Mouse (Mus musculus): ENCODE data around the gene Gm10721. TPM values are rescaled to one million over a fixed set of nuclear protein-coding genes. Genes with fewer than 3 reads are reported as not detected.
"Not testable (repeated sequence)": the region's sequence is repeated elsewhere in the genome, so short reads cannot be mapped to it uniquely, and the experiment has no call there.

Gene Gm10721
- not detected for total RNA-seq (2021)

DNA sequence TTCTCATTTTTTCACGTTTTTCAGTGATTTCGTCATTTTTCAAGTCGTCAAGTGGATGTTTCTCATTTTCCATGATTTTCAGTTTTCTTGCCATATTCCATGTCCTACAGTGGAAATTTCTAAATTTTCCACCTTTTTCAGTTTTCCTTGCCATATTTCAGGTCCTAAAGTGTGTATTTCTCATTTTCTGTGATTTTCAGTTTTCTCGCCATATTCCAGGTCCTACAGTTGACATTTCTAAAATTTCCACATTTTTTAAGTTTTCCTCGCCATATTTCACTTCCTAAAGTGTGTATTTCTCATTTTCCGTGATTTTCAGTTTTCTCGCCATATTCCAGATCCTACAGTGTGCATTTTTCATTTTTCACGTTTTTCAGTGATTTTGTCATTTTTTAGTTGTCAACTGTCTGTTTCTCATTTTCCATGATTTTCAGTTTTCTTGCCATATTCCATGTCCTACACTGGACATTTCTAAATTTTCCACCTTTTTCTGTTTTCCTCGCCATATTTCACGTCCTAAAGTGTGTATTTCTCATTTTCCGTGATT is at the start of gene Gm10721:
Gene Gm10721 (plus strand): TSS at position 408 of the 547 bp plus-strand sequence.
- DNase-seq; intact Hi-C loops (cut with DNase I): not testable (repeated sequence)

DNA sequence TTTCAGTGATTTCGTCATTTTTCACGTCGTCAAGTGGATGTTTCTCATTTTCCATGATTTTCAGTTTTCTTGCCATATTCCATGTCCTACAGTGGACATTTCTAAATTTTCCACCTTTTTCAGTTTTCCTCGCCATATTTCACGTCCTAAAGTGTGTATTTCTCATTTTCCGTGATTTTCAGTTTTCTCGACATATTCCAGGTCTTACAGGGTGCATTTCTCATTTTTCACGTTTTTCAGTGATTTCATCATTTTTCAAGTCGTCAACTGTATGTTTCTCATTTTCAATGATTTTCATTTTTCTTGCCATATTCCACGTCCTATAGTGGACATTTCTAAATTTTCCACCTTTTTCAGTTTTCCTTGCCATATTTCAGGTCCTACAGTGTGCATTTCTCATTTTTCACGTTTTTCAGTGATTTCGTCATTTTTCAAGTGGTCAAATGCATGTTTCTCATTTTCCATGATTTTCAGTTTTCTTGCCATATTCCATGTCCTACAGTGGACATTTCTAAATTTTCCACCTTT is 12.4 kb upstream of the Gm10721 start, which contains the start of gene Gm10722:
Gene Gm10722 (plus strand): TSS at position 478 of the 528 bp plus-strand sequence.
- peak; percentile 22 to 31 for DNase-seq
- intact Hi-C loops (cut with DNase I) = not testable (repeated sequence)

DNA sequence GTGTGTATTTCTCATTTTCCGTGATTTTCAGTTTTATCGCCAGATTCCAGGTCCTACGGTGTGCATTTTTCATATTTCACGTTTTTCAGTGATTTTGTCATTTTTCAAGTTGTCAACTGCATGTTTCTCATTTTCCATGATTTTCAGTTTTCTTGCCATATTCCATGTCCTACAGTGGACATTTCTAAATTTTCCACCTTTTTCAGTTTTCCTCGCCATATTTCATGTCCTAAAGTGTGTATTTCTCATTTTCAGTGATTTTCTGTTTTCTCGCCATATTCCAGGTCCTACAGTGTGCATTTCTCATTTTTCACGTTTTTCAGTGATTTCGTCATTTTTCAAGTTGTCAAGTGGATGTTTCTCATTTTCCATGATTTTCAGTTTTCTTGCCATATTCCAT is 11.9 kb upstream of the Gm10721 start:
- intact Hi-C loops (cut with DNase I) = not testable (repeated sequence)
- peak; percentile 21 to 41 for DNase-seq

DNA sequence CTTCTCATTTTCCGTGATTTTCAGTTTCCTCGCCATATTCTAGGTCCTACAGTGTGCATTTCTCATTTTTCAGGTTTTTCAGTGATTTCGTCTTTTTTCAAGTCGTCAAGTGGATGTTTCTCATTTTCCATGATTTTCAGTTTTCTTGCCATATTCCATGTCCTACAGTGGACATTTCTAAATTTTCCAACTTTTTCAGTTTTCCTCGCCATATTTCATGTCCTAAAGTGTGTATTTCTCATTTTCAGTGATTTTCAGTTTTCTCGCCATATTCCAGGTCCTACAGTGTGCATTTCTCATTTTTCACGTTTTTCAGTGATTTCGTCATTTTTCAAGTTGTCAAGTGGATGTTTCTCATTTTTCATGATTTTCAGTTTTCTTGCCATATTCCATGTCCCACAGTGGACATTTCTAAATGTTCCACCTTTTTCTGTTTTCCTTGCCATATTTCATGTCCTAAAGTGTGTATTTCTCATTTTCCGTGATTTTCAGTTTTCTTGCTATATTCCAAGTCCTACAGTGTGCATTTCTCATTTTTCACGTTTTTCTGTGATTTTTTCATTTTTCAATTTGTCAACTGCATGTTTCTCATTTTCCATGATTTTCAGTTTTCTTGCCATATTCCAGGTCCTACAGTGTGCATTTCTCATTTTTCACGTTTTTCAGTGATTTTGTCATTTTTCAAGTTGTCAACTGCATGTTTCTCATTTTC is 10.8 kb upstream of the Gm10721 start:
- intact Hi-C loops (cut with DNase I) = not testable (repeated sequence)
- DNase-seq = peak; percentile 98 to 100

DNA sequence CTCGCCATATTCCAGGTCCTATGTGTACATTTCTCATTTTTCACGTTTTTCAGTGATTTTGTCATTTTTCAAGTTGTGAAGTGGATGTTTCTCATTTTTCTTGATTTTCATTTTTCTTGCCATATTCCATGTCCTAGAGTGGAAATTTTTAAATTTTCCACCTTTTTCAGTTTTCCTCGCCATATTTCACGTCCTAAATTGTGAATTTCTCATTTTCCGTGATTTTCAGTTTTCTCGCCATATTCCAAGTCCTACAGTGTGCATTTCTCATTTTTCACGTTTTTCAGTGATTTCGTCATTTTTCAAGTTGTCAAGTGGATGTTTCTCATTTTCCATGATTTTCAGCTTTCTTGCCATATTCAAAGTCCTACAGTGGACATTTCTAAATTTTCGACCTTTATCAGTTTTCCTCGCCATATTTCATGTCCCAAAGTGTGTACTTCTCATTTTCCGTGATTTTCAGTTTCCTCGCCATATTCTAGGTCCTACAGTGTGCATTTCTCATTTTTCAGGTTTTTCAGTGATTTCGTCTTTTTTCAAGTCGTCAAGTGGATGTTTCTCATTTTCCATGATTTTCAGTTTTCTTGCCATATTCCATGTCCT is 10.0 kb upstream of the Gm10721 start, which contains the start of gene Gm11168:
Gene Gm11168 (plus strand): TSS at position 553 of the 603 bp plus-strand sequence.
- intact Hi-C loops (cut with DNase I); DNase-seq: not testable (repeated sequence)

DNA sequence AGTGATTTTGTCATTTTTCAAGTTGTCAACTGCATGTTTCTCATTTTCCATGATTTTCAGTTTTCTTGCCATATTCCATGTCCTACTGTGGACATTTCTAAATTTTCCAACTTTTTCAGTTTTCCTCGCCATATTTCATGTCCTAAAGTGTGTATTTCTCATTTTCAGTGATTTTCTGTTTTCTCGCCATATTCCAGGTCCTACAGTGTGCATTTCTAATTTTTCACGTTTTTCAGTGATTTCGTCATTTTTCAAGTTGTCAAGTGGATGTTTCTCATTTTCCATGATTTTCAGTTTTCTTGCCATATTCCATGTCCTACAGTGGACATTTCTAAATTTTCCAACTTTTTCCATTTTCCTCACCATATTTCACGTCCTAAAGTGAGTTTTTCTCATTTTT is 6.8 kb upstream of the Gm10721 start:
- intact Hi-C loops (cut with DNase I); DNase-seq: not testable (repeated sequence)

DNA sequence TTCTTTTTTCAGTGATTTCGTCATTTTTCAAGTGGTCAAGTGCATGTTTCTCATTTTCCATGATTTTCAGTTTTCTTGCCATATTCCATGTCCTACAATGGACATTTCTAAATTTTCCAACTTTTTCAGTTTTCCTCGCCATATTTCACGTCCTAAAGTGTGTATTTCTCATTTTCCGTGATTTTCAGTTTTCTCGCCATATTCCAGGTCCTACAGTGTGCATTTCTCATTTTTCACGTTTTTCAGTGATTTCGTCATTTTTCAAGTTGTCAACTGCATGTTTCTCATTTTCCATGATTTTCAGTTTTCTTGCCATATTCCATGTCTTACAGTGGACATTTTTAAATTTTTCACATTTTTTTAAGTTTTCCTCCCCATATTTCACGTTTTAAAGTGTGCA is 6.3 kb upstream of the Gm10721 start:
- peak; percentile 91 to 95 for DNase-seq
- intact Hi-C loops (cut with DNase I) = not testable (repeated sequence)

DNA sequence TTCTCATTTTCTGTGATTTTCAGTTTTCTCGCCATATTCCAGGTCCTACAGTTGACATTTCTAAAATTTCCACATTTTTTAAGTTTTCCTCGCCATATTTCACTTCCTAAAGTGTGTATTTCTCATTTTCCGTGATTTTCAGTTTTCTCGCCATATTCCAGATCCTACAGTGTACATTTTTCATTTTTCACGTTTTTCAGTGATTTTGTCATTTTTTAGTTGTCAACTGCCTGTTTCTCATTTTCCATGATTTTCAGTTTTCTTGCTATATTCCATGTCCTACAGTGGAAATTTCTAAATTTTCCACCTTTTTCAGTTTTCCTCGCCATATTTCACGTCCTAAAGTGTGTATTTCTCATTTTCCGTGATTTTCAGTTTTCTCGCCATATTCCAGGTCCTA is 5.7 kb upstream of the Gm10721 start:
- intact Hi-C loops (cut with DNase I); DNase-seq: not testable (repeated sequence)

DNA sequence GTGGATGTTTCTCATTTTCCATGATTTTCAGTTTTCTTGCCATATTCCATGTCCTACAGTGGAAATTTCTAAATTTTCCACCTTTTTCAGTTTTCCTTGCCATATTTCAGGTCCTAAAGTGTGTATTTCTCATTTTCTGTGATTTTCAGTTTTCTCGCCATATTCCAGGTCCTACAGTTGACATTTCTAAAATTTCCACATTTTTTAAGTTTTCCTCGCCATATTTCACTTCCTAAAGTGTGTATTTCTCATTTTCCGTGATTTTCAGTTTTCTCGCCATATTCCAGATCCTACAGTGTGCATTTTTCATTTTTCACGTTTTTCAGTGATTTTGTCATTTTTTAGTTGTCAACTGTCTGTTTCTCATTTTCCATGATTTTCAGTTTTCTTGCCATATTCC is 3.6 kb upstream of the Gm10721 start:
- intact Hi-C loops (cut with DNase I) = not testable (repeated sequence)

DNA sequence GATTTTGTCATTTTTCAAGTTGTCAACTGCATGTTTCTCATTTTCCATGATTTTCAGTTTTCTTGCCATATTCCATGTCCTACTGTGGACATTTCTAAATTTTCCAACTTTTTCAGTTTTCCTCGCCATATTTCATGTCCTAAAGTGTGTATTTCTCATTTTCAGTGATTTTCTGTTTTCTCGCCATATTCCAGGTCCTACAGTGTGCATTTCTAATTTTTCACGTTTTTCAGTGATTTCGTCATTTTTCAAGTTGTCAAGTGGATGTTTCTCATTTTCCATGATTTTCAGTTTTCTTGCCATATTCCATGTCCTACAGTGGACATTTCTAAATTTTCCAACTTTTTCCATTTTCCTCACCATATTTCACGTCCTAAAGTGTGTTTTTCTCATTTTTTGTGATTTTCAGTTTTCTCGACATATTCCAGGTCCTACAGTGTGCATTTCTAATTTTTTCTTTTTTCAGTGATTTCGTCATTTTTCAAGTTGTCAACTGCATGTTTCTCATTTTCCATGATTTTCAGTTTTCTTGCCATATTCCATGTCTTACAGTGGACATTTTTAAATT is 802 bp upstream of the Gm10721 start:
- intact Hi-C loops (cut with DNase I); DNase-seq: not testable (repeated sequence)

More for the DNA sequence above, 3.6 kb upstream of the Gm10721 start:
- not testable (repeated sequence) for DNase-seq

DNA sequence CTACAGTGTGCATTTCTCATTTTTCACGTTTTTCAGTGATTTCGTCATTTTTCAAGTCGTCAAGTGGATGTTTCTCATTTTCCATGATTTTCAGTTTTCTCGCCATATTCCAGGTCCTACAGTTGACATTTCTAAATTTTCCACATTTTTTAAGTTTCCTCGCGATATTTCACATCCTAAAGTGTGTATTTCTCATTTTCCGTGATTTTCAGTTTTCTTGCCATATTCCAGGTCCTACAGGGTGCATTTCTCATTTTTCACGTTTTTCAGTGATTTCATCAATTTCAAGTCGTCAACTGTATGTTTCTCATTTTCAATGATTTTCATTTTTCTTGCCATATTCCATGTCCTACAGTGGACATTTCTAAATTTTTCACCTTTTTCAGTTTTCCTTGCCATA is 2.4 kb downstream of the Gm10721 start, which contains the start of gene Gm10720:
Gene Gm10720 (plus strand): TSS at position 301 of the 400 bp plus-strand sequence.
- intact Hi-C loops (cut with DNase I) = not testable (repeated sequence)

DNA sequence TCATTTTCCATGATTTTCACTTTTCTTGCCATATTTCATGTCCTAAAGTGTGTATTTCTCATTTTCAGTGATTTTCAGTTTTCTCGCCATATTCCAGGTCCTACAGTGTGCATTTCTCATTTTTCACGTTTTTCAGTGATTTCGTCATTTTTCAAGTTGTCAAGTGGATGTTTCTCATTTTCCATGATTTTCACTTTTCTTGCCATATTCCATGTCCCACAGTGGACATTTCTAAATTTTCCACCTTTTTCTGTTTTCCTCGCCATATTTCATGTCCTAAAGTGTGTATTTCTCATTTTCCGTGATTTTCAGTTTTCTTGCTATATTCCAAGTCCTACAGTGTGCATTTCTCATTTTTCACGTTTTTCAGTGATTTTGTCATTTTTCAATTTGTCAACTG is 3.0 kb downstream of the Gm10721 start:
- intact Hi-C loops (cut with DNase I) = not testable (repeated sequence)
- DNase-seq = peak in 1 of 2 experiments; percentile 1

More for the DNA sequence above, 2.4 kb downstream of the Gm10721 start, which contains the start of gene Gm10720:
- DNase-seq = not testable (repeated sequence)

DNA sequence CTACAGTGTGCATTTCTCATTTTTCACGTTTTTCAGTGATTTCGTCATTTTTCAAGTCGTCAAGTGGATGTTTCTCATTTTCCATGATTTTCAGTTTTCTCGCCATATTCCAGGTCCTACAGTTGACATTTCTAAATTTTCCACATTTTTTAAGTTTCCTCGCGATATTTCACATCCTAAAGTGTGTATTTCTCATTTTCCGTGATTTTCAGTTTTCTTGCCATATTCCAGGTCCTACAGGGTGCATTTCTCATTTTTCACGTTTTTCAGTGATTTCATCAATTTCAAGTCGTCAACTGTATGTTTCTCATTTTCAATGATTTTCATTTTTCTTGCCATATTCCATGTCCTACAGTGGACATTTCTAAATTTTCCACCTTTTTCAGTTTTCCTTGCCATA is 4.2 kb downstream of the Gm10721 start, which contains the start of gene Gm10719:
Gene Gm10719 (plus strand): TSS at position 301 of the 400 bp plus-strand sequence.
- intact Hi-C loops (cut with DNase I); DNase-seq: not testable (repeated sequence)

DNA sequence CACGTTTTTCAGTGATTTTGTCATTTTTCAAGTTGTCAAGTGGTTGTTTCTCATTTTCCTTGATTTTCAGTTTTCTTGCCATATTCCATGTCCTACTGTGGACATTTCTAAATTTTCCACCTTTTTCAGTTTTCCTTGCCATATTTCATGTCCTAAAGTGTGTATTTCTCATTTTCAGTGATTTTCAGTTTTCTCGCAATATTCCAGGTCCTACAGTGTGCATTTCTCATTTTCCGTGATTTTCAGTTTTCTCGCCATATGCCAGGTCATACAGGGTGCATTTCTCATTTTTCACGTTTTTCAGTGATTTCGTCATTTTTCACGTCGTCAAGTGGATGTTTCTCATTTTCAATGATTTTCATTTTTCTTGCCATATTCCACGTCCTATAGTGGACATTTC is 6.0 kb downstream of the Gm10721 start:
- peak in 1 of 2 experiments; percentile 60 for DNase-seq
- intact Hi-C loops (cut with DNase I) = not testable (repeated sequence)

DNA sequence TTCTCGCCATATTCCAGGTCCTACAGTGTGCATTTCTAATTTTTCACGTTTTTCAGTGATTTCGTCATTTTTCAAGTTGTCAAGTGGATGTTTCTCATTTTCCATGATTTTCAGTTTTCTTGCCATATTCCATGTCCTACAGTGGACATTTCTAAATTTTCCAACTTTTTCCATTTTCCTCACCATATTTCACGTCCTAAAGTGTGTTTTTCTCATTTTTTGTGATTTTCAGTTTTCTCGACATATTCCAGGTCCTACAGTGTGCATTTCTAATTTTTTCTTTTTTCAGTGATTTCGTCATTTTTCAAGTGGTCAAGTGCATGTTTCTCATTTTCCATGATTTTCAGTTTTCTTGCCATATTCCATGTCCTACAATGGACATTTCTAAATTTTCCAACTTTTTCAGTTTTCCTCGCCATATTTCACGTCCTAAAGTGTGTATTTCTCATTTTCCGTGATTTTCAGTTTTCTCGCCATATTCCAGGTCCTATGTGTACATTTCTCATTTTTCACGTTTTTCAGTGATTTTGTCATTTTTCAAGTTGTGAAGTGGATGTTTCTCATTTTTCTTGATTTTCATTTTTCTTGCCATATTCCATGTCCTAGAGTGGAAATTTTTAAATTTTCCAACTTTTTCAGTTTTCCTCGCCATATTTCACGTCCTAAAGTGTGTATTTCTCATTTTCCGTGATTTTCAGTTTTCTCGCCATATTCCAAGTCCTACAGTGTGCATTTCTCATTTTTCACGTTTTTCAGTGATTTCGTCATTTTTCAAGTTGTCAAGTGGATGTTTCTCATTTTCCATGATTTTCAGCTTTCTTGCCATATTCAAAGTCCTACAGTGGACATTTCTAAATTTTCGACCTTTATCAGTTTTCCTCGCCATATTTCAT is 7.1 kb downstream of the Gm10721 start:
- DNase-seq = peak; percentile 52 to 68
- intact Hi-C loops (cut with DNase I) = not testable (repeated sequence)

DNA sequence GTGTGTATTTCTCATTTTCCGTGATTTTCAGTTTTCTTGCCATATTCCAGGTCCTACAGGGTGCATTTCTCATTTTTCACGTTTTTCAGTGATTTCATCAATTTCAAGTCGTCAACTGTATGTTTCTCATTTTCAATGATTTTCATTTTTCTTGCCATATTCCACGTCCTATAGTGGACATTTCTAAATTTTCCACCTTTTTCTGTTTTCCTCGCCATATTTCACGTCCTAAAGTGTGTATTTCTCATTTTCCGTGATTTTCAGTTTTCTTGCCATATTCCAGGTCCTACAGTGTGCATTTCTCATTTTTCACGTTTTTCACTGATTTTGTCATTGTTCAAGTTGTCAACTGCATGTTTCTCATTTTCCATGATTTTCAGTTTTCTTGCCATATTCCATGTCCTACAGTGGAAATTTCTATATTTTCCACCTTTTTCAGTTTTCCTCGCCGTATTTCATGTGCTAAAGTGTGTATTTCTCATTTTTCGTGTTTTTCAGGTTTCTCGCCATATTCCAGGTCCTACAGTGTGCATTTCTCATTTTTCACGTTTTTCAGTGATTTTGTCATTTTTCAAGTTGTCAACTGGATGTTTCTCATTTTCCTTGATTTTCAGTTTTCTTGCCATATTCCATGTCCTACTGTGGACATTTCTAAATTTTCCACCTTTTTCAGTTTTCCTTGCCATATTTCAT is 9.5 kb downstream of the Gm10721 start:
- DNase-seq = peak; percentile 65 to 79
- intact Hi-C loops (cut with DNase I) = not testable (repeated sequence)

DNA sequence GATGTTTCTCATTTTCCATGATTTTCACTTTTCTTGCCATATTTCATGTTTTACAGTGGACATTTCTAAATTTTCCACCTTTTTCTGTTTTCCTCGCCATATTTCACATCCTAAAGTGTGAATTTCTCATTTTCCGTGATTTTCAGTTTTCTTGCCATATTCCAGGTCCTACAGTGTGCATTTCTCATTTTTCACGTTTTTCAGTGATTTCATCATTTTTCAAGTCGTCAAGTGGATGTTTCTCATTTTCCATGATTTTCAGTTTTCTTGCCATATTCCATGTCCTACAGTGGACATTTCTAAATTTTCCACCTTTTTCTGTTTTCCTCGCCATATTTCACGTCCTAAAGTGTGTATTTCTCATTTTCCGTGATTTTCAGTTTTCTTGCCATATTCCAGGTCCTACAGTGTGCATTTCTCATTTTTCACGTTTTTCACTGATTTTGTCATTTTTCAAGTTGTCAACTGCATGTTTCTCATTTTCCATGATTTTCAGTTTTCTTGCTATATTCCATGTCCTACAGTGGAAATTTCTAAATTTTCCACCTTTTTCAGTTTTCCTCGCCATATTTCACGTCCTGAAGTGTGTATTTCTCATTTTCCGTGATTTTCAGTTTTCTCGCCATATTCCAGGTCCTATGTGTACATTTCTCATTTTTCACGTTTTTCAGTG is 10.5 kb downstream of the Gm10721 start, which contains the start of gene Gm10718:
Gene Gm10718 (plus strand): TSS at position 236 of the 673 bp plus-strand sequence.
- DNase-seq = peak; percentile 15 to 27

DNA sequence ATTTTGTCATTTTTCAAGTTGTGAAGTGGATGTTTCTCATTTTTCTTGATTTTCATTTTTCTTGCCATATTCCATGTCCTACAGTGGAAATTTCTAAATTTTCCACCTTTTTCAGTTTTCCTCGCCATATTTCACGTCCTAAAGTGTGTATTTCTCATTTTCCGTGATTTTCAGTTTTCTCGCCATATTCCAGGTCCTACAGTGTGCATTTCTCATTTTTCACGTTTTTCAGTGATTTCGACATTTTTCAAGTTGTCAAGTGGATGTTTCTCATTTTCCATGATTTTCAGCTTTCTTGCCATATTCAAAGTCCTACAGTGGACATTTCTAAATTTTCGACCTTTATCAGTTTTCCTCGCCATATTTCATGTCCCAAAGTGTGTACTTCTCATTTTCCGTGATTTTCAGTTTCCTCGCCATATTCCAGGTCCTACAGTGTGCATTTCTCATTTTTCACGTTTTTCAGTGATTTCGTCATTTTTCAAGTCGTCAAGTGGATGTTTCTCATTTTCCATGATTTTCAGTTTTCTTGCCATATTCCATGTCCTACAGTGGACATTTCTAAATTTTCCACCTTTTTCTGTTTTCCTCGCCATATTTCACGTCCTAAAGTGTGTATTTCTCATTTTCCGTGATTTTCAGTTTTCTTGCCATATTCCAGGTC is 11.2 kb downstream of the Gm10721 start:
- intact Hi-C loops (cut with DNase I) = not testable (repeated sequence)
- DNase-seq = peak; percentile 75 to 82

More for the DNA sequence above, 10.5 kb downstream of the Gm10721 start, which contains the start of gene Gm10718:
- intact Hi-C loops (cut with DNase I) = not testable (repeated sequence)

All from heart, postnatal 10 days (tissue).